Mouse (Mus musculus): ENCODE measurements at regions not wholly inside any gene's neighbourhood (a gene's known extent, or its start where the extent isn't known, plus 50 kb on each side); places are given as distances from the start of the nearest gene placed in this dataset.

GRCm38 (mm10) chr5:100236277-100236676 lies 76.7 kb upstream of the Tmem150c start:
- ATAC-seq (ENCODE audit: low read depth), result no peak
- Histone ChIP-seq H3K27ac (ENCODE audit: low read length) (no peak overlapping the region), H3K4me2 (ENCODE audit: low read depth, low read length) (no peak overlapping the region), H3K4me1 (ENCODE audit: control insufficient read depth, low read depth, low read length) (no peaks in the 10 kb centered on the region), H3K9me3 (replicated peaks; ENCODE audit: control insufficient read depth, low read length) (no peaks in the 10 kb centered on the region), H3K9ac (ENCODE audit: low read depth, low read length) (no peak overlapping the region), H3K36me3 (ENCODE audit: control insufficient read depth, insufficient read depth) (no peaks in the 10 kb centered on the region), H3K4me3 (ENCODE audit: low read depth, low read length) (no peak overlapping the region), H3K27me3 (ENCODE audit: control insufficient read depth, insufficient read depth, low read depth, low read length) (no peaks in the 10 kb centered on the region)
- WGBS (ENCODE audit: insufficient replicate concordance), result 52% methylated on average over 17 of the region's 17 CpGs

GRCm38 (mm10) chr5:100232076-100232475 lies 72.5 kb upstream of the Tmem150c start:
- Histone ChIP-seq H3K9ac (ENCODE audit: low read depth, low read length) (no peak overlapping the region), H3K27me3 (ENCODE audit: control insufficient read depth, insufficient read depth, low read depth, low read length) (no peaks in the 10 kb centered on the region), H3K4me1 (ENCODE audit: control insufficient read depth, low read depth, low read length) (no peaks in the 10 kb centered on the region), H3K27ac (ENCODE audit: low read length) (no peak overlapping the region), H3K36me3 (ENCODE audit: control insufficient read depth, insufficient read depth) (no peaks in the 10 kb centered on the region), H3K9me3 (replicated peaks; ENCODE audit: control insufficient read depth, low read length) (no peaks in the 10 kb centered on the region), H3K4me3 (ENCODE audit: low read depth, low read length) (no peak overlapping the region), H3K4me2 (ENCODE audit: low read depth, low read length) (no peak overlapping the region)
- 71% methylated on average over 7 of the region's 7 CpGs for WGBS (ENCODE audit: insufficient replicate concordance)
- ATAC-seq (ENCODE audit: low read depth), result no peak

- no peaks in the 10 kb centered on the region for H3K27me3 ChIP-seq (ENCODE audit: control insufficient read depth, insufficient read depth, low read depth, low read length)
- no peak overlapping the region for H3K27ac ChIP-seq (ENCODE audit: low read length)
- H3K9ac ChIP-seq (ENCODE audit: low read depth, low read length), result no peak overlapping the region
- WGBS (ENCODE audit: insufficient replicate concordance), result 69% methylated on average over 11 of the region's 11 CpGs
- no peak overlapping the region for H3K4me2 ChIP-seq (ENCODE audit: low read depth, low read length)
- H3K9me3 ChIP-seq (replicated peaks; ENCODE audit: control insufficient read depth, low read length), result no peaks in the 10 kb centered on the region
- ATAC-seq (ENCODE audit: low read depth), result no peak
- H3K4me1 ChIP-seq (ENCODE audit: control insufficient read depth, low read depth, low read length), result no peaks in the 10 kb centered on the region
- no peaks in the 10 kb centered on the region for H3K36me3 ChIP-seq (ENCODE audit: control insufficient read depth, insufficient read depth)
- no peak overlapping the region for H3K4me3 ChIP-seq (ENCODE audit: low read depth, low read length)
Observed at GRCm38 (mm10) chr5:100231574-100231973, 72.0 kb upstream of the Tmem150c start.

GRCm38 (mm10) chr5:100230038-100230437 lies 70.4 kb upstream of the Tmem150c start:
- no peak overlapping the region for H3K9ac ChIP-seq (ENCODE audit: low read depth, low read length)
- H3K4me1 ChIP-seq (ENCODE audit: control insufficient read depth, low read depth, low read length), result no peaks in the 10 kb centered on the region
- no peak overlapping the region for H3K4me3 ChIP-seq (ENCODE audit: low read depth, low read length)
- H3K36me3 ChIP-seq (ENCODE audit: control insufficient read depth, insufficient read depth), result no peaks in the 10 kb centered on the region
- H3K4me2 ChIP-seq (ENCODE audit: low read depth, low read length), result no peak overlapping the region
- no peaks in the 10 kb centered on the region for H3K27me3 ChIP-seq (ENCODE audit: control insufficient read depth, insufficient read depth, low read depth, low read length)
- H3K9me3 ChIP-seq (replicated peaks; ENCODE audit: control insufficient read depth, low read length), result no peaks in the 10 kb centered on the region
- 61% methylated on average over 4 of the region's 4 CpGs for WGBS (ENCODE audit: insufficient replicate concordance)
- ATAC-seq (ENCODE audit: low read depth), result no peak
- no peak overlapping the region for H3K27ac ChIP-seq (ENCODE audit: low read length)

GRCm38 (mm10) chr5:100227888-100228287 lies 68.3 kb upstream of the Tmem150c start:
- 18% methylated on average over 5 of the region's 5 CpGs for WGBS (ENCODE audit: insufficient replicate concordance)
- no peaks in the 10 kb centered on the region for H3K36me3 ChIP-seq (ENCODE audit: control insufficient read depth, insufficient read depth)

GRCm38 (mm10) chr5:100226571-100227235 lies 67.1 kb upstream of the Tmem150c start:
- Histone ChIP-seq H3K4me1 (ENCODE audit: control insufficient read depth, low read depth, low read length) (no peaks in the 10 kb centered on the region), H3K27me3 (ENCODE audit: control insufficient read depth, insufficient read depth, low read depth, low read length) (no peaks in the 10 kb centered on the region), H3K4me3 (ENCODE audit: low read depth, low read length) (no peak overlapping the region), H3K4me2 (ENCODE audit: low read depth, low read length) (no peak overlapping the region), H3K9me3 (replicated peaks; ENCODE audit: control insufficient read depth, low read length) (no peaks in the 10 kb centered on the region), H3K36me3 (ENCODE audit: control insufficient read depth, insufficient read depth) (no peaks in the 10 kb centered on the region), H3K27ac (ENCODE audit: low read length) (no peak overlapping the region), H3K9ac (ENCODE audit: low read depth, low read length) (no peak overlapping the region)
- ATAC-seq (ENCODE audit: low read depth), result no peak
- 43% methylated on average over 17 of the region's 17 CpGs for WGBS (ENCODE audit: insufficient replicate concordance)

More at GRCm38 (mm10) chr5:100227888-100228287, 68.3 kb upstream of the Tmem150c start:
- H3K27ac ChIP-seq (ENCODE audit: low read length), result no peak overlapping the region
- no peak overlapping the region for H3K4me2 ChIP-seq (ENCODE audit: low read depth, low read length)
- H3K9ac ChIP-seq (ENCODE audit: low read depth, low read length), result no peak overlapping the region
- H3K4me1 ChIP-seq (ENCODE audit: control insufficient read depth, low read depth, low read length), result no peaks in the 10 kb centered on the region
- H3K27me3 ChIP-seq (ENCODE audit: control insufficient read depth, insufficient read depth, low read depth, low read length), result no peaks in the 10 kb centered on the region
- no peak for ATAC-seq (ENCODE audit: low read depth)
- H3K9me3 ChIP-seq (replicated peaks; ENCODE audit: control insufficient read depth, low read length), result no peaks in the 10 kb centered on the region
- H3K4me3 ChIP-seq (ENCODE audit: low read depth, low read length), result no peak overlapping the region

GRCm38 (mm10) chr5:100225491-100225890 lies 65.9 kb upstream of the Tmem150c start:
- no peaks in the 10 kb centered on the region for H3K27me3 ChIP-seq (ENCODE audit: control insufficient read depth, insufficient read depth, low read depth, low read length)
- H3K4me1 ChIP-seq (ENCODE audit: control insufficient read depth, low read depth, low read length), result no peaks in the 10 kb centered on the region
- H3K9me3 ChIP-seq (replicated peaks; ENCODE audit: control insufficient read depth, low read length), result no peaks in the 10 kb centered on the region
- H3K27ac ChIP-seq (ENCODE audit: low read length), result no peak overlapping the region
- H3K4me2 ChIP-seq (ENCODE audit: low read depth, low read length), result no peak overlapping the region
- H3K9ac ChIP-seq (ENCODE audit: low read depth, low read length), result no peak overlapping the region
- WGBS (ENCODE audit: insufficient replicate concordance), result 49% methylated on average over 7 of the region's 7 CpGs
- H3K4me3 ChIP-seq (ENCODE audit: low read depth, low read length), result no peak overlapping the region
- ATAC-seq (ENCODE audit: low read depth), result no peak
- H3K36me3 ChIP-seq (ENCODE audit: control insufficient read depth, insufficient read depth), result no peaks in the 10 kb centered on the region

- no peaks in the 10 kb centered on the region for H3K27me3 ChIP-seq (ENCODE audit: control insufficient read depth, insufficient read depth, low read depth, low read length)
- no peaks in the 10 kb centered on the region for H3K9me3 ChIP-seq (replicated peaks; ENCODE audit: control insufficient read depth, low read length)
- H3K4me1 ChIP-seq (ENCODE audit: control insufficient read depth, low read depth, low read length), result no peaks in the 10 kb centered on the region
- no peak overlapping the region for H3K4me2 ChIP-seq (ENCODE audit: low read depth, low read length)
- H3K36me3 ChIP-seq (ENCODE audit: control insufficient read depth, insufficient read depth), result no peaks in the 10 kb centered on the region
- 45% methylated on average over 10 of the region's 10 CpGs for WGBS (ENCODE audit: insufficient replicate concordance)
- no peak overlapping the region for H3K27ac ChIP-seq (ENCODE audit: low read length)
- no peak overlapping the region for H3K9ac ChIP-seq (ENCODE audit: low read depth, low read length)
- no peak overlapping the region for H3K4me3 ChIP-seq (ENCODE audit: low read depth, low read length)
- ATAC-seq (ENCODE audit: low read depth), result no peak
Observed at GRCm38 (mm10) chr5:100224773-100225363, 65.3 kb upstream of the Tmem150c start.

- no peak overlapping the region for H3K27ac ChIP-seq (ENCODE audit: low read length)
- H3K9ac ChIP-seq (ENCODE audit: low read depth, low read length), result no peak overlapping the region
- no peaks in the 10 kb centered on the region for H3K36me3 ChIP-seq (ENCODE audit: control insufficient read depth, insufficient read depth)
- H3K4me1 ChIP-seq (ENCODE audit: control insufficient read depth, low read depth, low read length), result no peaks in the 10 kb centered on the region
- H3K4me3 ChIP-seq (ENCODE audit: low read depth, low read length), result no peak overlapping the region
- no peaks in the 10 kb centered on the region for H3K9me3 ChIP-seq (replicated peaks; ENCODE audit: control insufficient read depth, low read length)
- WGBS (ENCODE audit: insufficient replicate concordance), result 39% methylated on average over 10 of the region's 10 CpGs
- ATAC-seq (ENCODE audit: low read depth), result no peak
- H3K27me3 ChIP-seq (ENCODE audit: control insufficient read depth, insufficient read depth, low read depth, low read length), result no peaks in the 10 kb centered on the region
- no peak overlapping the region for H3K4me2 ChIP-seq (ENCODE audit: low read depth, low read length)
Observed at GRCm38 (mm10) chr5:100221005-100221583, 61.5 kb upstream of the Tmem150c start.

Data from liver, embryonic 16.5 days (tissue).